Mouse (Mus musculus) thymus, adult 2 months (tissue): ENCODE data around the gene Kif5a. TPM values are rescaled to one million over a fixed set of nuclear protein-coding genes. Genes with fewer than 3 reads are reported as not detected.

Experiments used
- DNase-seq: peaks from one replicate; pipeline ENCODE4 v3.0.0; 2021
- H3K27ac ChIP-seq: fragments of 200-500 bp; 2 replicates; pipeline ENCODE4 v1.5.1; 2012; ENCODE audit warnings: low read length, control low read depth; ENCODE audit not compliant: control insufficient read depth, insufficient read depth
- H3K27me3 ChIP-seq: fragments of 200-500 bp; 2 replicates; pipeline ENCODE4 v1.6.1; 2012; ENCODE audit warnings: mild to moderate bottlenecking, low read length, moderate library complexity, mixed read lengths; ENCODE audit not compliant: control insufficient read depth, insufficient read depth
- H3K36me3 ChIP-seq: fragments of 200-500 bp; 2 replicates; pipeline ENCODE4 v1.6.1; 2012; ENCODE audit warnings: mild to moderate bottlenecking, low read length, moderate library complexity; ENCODE audit not compliant: control insufficient read depth, insufficient read depth
- H3K4me1 ChIP-seq: fragments of 200-500 bp; replicated peaks from 2 replicates; pipeline ENCODE4 v1.6.1; 2012; ENCODE audit warnings: low read length; ENCODE audit not compliant: control insufficient read depth, insufficient read depth
- H3K4me3 ChIP-seq: fragments of 200-500 bp; 2 replicates; pipeline ENCODE4 v1.5.1; 2012; ENCODE audit warnings: mild to moderate bottlenecking, low read length, control low read depth, moderate library complexity; ENCODE audit not compliant: control insufficient read depth, insufficient read depth
- CTCF ChIP-seq: fragments of 200-500 bp; IDR thresholded peaks from 2 replicates; pipeline ENCODE4 v1.5.1; 2012; ENCODE audit warnings: mild to moderate bottlenecking, control low read depth, low read length, moderate library complexity, borderline replicate concordance; ENCODE audit not compliant: control insufficient read depth, poor library complexity, insufficient read depth; ENCODE audit errors: extremely low read depth
- POLR2A ChIP-seq: fragments of 200-500 bp; IDR thresholded peaks from 2 replicates; pipeline ENCODE4 v1.6.1; 2012; ENCODE audit warnings: mild to moderate bottlenecking, low read length, control low read depth, moderate library complexity; ENCODE audit not compliant: control insufficient read depth, poor library complexity, insufficient read depth; ENCODE audit errors: extremely low read depth
- WGBS: fragments of 180-500 bp; shearing (Covaris S2); methylation state at CpG from one replicate; pipeline ENCODE4 v1.1.7; 2018; 5-methylcytosine and 5-hydroxymethylcytosine counted together
- polyA plus RNA-seq: library from polyadenylated mRNA; depleted of rRNA; stranded (reverse); fragments of >200 nt; gene quantifications from 2 replicates; pipeline ENCODE4 v1.2.3, GENCODE M21; 2012

The Kif5a gene
- polyA plus RNA-seq, 1 experiment = 1.5 TPM

GRCm38 (mm10) chr10:127218339-127218738 is 44.8 kb downstream of the Kif5a start:
- no peaks in the 10 kb centered on the region for H3K36me3 ChIP-seq
- no peaks in the 10 kb centered on the region for H3K4me1 ChIP-seq
- H3K4me3 ChIP-seq = no peak overlapping the region
- 93% methylated on average over 2 of the region's 2 CpGs for WGBS
- TF ChIP-seq POLR2A = no peak
- H3K27ac ChIP-seq = no peak overlapping the region
- DNase-seq = no peak
- no peaks in the 10 kb centered on the region for H3K27me3 ChIP-seq

GRCm38 (mm10) chr10:127217177-127217576 is 46.0 kb downstream of the Kif5a start:
- TF ChIP-seq CTCF (no peak), POLR2A (no peak)
- Histone ChIP-seq H3K36me3 (no peaks in the 10 kb centered on the region), H3K4me1 (no peaks in the 10 kb centered on the region), H3K4me3 (no peak overlapping the region), H3K27me3 (no peaks in the 10 kb centered on the region), H3K27ac (no peak overlapping the region)
- DNase-seq = no peak

GRCm38 (mm10) chr10:127216456-127216855 is 46.7 kb downstream of the Kif5a start:
- WGBS = 97% methylated on average over 11 of the region's 11 CpGs
- no peak for DNase-seq

DNA sequence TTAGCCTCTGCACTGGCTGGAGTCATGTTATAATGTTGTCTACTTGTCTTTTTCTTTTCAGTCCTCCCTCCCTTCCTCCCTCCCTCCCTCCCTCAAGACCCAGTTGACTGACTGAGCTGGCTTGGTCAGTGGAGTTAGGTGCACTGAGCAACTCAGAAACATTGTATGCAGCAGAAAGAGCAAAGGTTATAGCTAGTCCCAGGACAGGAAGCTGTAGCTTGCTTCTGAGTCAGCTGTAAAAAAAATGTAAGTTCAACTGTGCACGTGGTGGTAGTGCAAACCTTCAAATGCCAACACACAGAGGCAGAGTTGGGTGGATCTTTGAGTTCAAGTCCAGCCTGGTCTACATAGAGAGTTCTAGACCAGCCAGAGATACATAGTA is 48.7 kb downstream of the Kif5a start:
- H3K4me1 ChIP-seq = peaks cover 13% of the 10 kb centered on the region
- H3K36me3 ChIP-seq = no peaks in the 10 kb centered on the region
- H3K27ac ChIP-seq = no peak overlapping the region
- H3K27me3 ChIP-seq = no peaks in the 10 kb centered on the region
- H3K4me3 ChIP-seq = no peak overlapping the region
- WGBS = 33% methylated on average over 1 of the region's 1 CpGs
- TF ChIP-seq POLR2A = no peak
- TF ChIP-seq CTCF = no peak
- DNase-seq = no peak

More at GRCm38 (mm10) chr10:127216456-127216855, 46.7 kb downstream of the Kif5a start:
- no peak for TF ChIP-seq POLR2A
- no peak for TF ChIP-seq CTCF
- Histone ChIP-seq H3K27ac (no peak overlapping the region), H3K36me3 (no peaks in the 10 kb centered on the region), H3K4me1 (0 out of 2 replicates have a peak, but pooled peaks cover 3% of the 10 kb centered on the region), H3K27me3 (no peaks in the 10 kb centered on the region), H3K4me3 (no peak overlapping the region)

GRCm38 (mm10) chr10:127213704-127214421 is 49.3 kb downstream of the Kif5a start:
- 96% methylated on average over 13 of the region's 13 CpGs for WGBS

GRCm38 (mm10) chr10:127213272-127213671 is 49.9 kb downstream of the Kif5a start:
- Histone ChIP-seq H3K4me3 (no peak overlapping the region), H3K27me3 (no peaks in the 10 kb centered on the region), H3K4me1 (peaks cover 15% of the 10 kb centered on the region), H3K36me3 (no peaks in the 10 kb centered on the region), H3K27ac (no peak overlapping the region)
- no peak for DNase-seq
- no peak for TF ChIP-seq POLR2A
- TF ChIP-seq CTCF = no peak
- WGBS = 95% methylated on average over 8 of the region's 8 CpGs

More at GRCm38 (mm10) chr10:127213704-127214421, 49.3 kb downstream of the Kif5a start:
- H3K27ac ChIP-seq = no peak overlapping the region
- no peak overlapping the region for H3K4me3 ChIP-seq
- no peak for TF ChIP-seq CTCF
- no peak for TF ChIP-seq POLR2A
- DNase-seq = no peak
- H3K4me1 ChIP-seq = peaks cover 15% of the 10 kb centered on the region
- no peaks in the 10 kb centered on the region for H3K27me3 ChIP-seq
- no peaks in the 10 kb centered on the region for H3K36me3 ChIP-seq
